Mouse (Mus musculus) embryo, embryonic 11 days (tissue): ENCODE measurements around the gene Atrx.
"Not testable (repeated sequence)": the region's sequence is repeated elsewhere in the genome, so short reads cannot be mapped to it uniquely, and the experiment has no call there.

Source experiments
- DNase-seq: peaks from one replicate; pipeline ENCODE4 v3.0.0-alpha.2; 2015

The Atrx gene

DNA sequence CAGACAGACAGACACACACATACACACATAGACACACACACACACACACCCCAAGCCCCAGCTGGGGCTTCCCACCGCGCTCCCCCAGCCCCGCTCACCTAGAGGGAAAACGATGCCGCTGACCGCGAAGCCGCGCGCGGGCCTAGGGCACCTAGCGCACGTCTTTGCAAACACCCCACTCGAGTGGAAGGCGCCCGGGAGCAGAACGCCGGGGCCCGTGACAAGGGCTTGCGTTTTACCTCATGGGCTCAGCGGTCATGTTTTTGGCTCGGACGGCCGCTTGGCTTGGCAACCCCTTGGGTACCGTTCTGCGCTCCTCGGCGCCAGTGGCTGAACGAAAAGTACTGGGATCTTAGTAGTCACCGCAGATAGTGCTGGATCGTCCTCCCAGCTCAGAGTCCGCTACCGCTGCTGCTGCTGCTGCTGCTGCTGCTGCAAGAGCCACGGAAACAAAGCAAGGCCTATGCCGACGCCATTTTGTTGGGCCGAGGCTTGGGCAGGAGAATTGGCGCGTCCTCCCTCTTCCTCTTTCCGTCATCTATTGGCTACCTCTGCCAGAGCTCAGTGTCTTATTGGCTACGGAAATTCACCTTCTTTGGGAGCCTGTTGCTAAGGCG lies at the start of gene Atrx:
Gene Atrx, minus strand, starts transcription at position 543 of the 617 bp plus-strand sequence.
- peak; percentile 84 for DNase-seq

DNA sequence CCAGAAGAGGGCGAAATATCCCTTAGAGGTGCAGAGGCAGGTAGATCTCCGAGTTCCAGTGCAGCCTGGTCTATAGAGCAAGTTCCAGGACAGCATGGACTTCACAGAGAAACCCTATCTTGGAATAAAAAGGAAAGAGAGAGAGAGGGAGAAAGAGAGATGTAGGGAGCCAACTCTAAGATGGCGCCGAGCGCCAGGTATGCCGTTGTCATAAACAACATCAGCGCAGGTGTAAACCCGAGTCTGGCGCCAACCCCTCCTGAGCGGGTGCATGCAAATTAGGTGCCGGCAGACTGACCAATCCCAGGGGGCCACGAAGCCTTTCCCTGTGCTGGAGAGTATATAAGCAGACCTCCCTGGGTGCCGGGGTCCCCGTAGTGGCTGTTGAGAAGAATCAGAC lies 27.9 kb upstream of the Atrx start:
- DNase-seq, result not testable (repeated sequence)

DNA sequence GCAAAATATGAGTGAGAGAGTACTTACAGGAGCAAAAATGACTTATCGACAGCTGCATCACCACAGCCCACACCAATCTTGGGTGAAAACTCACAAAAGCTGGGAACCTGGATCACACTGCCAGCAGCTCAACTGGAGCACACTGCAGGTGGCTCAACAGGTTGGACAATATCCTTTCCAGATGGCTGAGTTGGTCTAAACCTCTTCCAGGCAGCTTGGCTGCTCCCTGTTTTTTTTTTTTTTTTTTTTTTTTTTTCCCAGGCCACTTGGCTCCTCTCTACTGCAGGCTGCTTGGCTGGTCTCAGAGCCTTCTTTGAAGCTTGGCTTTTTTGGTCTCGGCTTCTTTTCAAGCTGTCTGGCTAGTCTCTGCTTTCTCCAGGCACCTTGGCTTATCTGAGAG lies 24.8 kb upstream of the Atrx start:
- no peak for DNase-seq

DNA sequence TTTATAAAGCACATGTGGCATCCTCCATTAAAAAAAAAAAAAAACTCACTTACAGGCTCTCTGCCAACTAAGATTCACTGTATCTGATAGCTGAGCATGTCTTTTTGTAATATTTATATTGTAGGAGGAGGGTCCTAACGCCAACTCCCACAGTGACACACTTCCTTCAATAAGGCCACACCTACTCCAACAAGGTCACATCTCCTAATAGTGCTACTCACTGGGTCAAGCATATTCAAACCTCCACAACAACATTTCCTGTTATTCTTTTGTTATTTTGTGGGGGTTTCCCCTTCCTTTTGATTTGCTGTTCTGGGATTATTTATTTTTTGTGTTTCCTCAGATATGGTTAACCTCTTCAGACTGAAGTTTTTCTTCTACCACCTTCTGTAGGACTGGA lies 17.2 kb upstream of the Atrx start:
- no peak for DNase-seq

DNA sequence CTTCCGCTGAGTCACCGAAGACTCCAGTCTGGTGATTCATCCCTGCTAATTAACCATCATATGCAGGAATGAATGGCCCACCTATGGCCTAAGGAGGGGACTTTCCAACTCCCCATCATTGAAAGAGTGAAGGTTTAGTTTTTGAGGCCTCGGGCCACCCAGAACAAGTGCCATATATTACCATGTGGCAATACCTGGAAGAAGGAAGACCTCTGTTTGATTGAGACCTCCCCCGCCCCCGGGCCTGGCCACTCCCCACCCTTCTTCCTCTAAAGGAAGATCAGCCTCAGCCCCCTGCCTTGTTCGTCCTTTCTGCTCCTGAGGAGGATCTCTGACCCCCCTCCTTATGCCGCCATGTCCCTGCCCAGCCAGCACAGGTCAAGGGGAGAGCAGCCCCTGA lies 10.0 kb upstream of the Atrx start:
- no peak for DNase-seq

DNA sequence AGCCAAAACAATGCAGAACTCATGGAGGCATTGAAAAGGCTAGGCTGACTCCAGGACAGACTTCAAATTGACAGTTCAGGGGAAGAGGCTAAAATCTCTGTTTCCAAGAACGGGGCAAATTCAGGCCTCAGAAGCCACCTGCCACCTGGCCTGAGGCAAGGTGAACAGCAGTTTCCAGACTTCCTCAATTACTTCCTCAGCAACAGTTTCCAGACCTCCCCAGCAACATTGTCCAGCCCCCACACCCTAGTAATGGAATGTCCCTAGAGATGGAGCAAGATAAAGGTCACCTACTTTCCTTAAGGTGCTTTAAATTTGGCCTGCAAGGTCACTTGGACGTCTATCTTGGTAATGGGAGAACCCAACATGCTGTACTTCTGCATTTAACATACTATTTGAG lies 8.5 kb upstream of the Atrx start:
- DNase-seq, result no peak

DNA sequence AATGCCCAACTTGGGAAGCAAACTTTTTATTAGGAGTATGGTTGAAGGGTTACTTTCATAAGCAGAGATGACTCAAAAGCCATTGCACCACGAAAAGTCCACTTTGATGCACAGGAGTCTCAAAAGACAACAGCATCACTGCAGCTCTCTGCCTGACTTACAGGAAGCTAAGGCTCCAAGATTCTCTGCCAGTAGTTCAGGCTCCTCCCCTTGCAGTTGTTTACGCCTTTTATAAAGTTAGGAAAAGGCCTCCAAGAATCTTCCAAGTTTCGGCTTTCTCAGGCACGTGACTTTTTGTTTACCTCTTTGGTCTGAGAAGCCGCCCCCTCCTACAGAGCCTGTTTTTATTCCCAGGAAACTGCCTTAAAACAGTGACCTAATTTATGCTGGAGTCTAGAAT lies 5.1 kb upstream of the Atrx start:
- DNase-seq, result no peak

DNA sequence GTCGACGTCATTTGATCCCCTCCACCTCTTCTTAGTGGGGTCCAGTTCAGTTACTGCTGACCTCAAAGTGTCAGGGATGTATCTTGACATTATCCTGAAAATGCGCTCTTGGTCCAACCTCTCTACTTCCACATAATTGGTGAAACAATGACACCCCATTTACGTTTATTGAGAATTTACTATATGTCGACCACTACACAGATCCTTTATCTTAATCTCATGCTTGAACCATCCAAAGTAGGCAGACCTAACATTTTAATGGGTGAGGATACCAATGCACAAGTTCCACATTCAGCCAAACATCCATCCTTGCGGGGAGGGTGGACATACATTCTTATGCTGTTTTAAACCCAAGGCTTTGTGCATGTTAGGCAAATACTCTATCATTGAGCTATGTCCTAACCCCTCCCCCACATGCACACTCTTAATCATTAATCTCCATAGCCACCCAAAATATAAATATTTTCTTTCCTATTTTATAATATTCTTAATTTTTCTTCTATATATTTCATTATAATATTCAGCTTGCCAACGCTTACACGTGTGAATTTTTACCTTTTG lies 355 bp upstream of the Atrx start:
- no peak for DNase-seq

DNA sequence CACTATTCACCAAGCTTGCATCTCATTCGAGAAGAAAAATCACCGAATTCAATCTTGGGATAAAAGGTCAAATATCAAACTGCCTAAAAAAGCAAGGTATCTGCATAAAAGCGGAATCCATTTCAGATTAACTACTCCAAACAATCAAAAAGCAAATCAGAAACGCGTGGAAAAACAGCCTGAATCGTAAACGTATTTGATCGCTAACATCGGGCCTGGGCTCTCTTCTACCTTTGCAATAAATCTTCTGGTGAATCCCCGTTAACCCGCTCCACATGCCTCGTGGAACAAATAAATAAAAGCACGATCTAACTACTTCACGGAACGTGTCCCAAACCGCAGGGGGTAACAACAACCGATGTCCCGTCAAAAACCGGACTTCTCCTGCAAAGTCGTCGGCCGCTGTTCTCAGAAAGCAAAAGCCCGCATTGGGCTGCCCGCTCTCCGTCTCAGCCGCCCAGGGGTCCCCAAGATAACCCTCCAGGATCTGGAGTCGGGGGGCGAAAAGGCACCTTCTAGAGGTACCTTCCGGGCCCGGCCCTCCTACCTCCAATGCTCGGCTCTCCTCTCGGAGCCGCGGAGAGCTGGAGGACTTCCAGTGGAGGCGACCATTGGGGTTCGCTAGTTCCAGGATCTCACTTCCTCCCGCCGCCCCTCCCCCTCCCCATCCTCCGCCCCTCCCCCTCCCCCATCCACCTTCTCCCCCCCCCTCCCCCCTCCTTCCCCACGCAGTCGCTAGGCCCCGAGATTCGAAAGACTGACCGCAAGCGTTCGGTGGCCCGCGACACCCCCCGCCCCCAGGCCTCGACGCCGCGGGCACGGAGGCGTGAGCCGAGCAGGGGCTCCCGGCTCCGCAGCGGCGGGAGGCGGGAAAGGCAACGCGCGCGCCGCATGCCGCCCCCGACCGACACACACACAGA lies 1.0 kb downstream of the Atrx start:
- peak; percentile 61 for DNase-seq

DNA sequence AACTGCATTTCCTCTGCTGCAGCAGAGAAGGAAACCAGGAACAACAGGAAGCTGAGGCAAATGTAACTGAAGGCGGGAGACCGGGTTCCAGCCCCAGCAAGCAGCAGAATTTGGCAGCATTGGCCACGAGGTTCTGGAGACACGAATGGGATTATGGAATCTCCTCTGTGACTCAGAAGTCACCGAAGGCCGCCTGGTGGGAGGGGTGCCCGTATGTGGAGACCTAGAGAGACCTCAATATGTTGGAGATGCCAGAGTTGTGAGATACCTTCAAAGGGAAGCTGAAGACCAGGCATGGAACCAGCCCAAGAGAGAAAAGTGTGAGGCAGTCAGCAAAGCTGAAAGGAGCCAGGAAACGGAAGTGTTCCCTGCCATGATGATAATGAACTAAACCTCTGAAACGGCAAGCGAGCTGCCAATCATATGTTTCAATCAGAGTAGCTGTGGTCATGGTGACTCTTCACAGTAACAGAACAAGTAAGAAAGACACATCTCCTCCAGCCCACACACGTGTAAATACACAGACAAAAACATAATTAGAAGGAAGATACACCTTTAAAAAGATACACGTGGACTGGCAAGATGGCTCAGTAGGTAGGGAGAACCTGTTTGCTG lies 3.0 kb downstream of the Atrx start:
- no peak for DNase-seq

DNA sequence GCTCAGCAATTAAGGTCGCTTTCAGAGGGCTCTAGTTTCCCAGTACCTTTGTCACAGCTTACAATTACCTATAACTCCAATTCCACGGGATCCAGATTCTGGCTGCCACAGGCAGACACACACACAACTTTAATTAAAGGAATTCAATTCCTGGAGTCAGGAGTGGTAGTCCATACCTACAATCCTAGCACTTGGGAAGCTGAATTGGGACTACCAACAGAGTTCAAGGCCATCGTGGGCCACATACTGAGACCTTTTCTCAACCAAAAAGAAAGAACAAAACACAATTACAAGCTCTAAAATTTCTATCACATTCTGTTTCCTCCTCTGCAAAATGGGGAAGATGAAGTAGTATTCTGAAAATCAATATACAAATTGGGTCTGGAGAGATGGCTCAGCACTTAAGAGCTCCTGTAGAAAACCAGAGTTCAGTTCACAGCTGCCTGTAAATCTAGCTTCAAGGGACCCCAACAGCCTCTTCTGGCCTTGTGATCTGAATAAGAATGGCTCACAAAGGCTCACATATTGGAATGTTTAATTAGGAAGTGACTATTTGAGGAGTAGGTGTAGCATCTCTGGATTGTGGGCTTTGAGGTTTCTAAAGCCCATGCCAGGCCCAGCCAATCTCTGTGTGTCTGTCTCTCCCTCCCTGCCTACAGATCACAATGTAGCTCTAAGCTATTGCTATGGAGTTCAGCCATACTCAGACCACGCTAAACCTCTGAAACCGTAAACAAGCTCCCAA lies 4.7 kb downstream of the Atrx start:
- DNase-seq, result no peak

DNA sequence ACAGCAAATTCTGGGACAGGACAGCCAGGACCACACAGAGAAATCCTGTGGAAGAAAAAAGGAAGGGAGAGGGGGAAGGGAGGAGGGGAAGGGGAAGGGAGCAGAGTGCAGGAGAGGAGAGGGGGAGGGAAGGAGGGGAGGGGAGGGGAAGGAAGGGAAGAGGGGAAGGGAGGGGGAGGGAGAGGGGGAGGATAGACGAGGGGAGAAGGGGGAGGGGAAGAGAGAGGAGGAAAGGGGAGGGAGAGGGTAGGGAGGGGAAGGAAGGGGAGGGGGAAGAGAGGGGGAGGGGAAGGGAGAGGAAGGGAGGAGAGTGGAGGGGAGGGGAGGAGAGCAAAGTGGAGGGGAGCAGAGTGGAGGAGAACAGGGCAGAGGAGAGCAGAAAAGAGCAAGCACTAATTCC lies 5.3 kb downstream of the Atrx start:
- DNase-seq, result no peak

DNA sequence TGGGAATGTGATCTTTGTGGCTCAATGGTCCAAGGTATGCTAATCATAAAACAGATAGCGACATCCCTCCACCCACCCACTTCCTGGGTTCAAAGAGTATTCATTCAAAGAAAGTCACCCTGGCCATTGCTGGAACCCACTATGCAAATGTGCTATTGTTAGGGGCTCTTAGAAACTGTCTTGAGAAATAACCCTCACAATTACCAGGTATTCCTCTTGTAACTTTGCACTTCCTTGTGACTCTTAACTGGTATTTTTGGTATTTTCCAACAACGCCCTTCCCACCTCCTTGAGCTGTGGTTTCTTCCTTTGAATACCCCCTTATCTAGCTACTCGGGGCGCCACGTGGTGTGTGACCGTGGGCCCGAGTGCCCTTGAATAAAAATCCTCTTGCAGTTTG lies 6.2 kb downstream of the Atrx start:
- not testable (repeated sequence) for DNase-seq

DNA sequence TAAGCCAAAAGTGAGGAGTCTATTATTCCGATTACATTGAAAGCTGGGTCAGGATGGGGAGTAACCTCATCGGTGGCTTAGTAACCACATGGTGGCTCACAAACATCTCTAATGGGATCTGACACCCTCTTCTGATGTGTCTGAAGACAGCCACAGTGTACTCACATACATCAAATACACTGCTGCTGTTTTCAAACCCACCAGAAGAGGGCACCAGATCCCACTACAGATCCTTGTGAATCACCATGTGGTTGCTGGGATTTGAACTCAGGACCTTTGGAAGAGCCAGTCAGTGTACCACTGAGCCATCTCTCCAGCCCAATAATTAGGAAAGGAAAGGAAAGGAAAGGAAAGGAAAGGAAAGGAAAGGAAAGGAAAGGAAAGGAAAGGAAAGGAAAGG lies 7.8 kb downstream of the Atrx start:
- no peak for DNase-seq

DNA sequence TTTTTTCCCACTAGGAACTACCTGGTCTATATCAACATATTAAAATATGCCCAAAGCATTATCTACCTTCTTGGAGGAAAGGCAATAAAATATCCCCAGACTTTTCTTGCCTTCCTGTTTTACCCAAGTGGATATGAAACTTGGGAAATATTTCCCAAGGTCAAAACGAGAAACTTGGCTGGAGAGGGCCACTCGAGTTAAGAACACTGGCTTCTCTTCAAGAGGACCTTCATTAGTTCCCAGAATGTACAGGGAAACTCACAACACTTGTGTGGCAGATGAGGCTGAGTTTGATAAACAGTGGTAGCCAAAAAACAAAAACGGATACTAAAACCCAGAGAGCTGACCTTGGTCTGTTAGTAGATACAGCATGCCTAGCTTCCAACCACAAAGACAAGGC lies 17.5 kb downstream of the Atrx start:
- no peak for DNase-seq

DNA sequence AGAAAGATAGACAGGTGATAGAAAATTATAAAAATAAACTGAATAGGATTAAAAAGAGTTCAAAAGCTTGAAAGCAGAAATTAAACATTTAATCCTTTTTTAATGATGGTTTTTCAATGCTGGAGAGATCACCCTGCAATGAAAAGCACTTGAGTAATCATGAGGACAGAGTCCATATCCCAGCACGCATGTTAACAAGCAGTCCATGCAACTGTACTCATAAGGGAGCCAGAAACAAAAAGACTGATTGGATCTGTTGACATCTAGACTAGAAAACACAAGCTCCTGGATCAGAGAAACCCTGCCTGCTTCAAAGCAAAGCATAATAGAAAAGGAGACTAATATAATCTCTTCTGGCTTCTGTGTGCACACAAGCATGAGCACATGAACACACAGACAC lies 27.6 kb downstream of the Atrx start:
- DNase-seq, result no peak

DNA sequence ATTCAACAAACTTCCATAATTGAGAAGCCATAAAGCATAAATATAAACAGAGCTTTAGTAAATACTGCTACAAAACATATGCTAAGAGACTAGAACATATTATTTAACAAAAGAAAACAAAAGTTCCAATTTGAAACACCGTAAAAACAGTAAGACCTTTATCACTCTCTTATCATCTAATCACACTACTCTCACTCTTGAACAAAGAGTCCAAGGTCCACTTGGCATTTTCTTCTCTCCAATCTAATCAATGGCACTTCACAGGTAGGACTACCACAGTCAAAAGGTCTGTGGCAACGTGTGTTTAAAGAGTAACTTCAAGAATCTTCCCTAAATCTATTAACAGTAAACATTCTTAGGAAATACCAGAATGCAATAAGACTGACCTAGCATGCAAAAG lies 42.3 kb downstream of the Atrx start:
- no peak for DNase-seq

DNA sequence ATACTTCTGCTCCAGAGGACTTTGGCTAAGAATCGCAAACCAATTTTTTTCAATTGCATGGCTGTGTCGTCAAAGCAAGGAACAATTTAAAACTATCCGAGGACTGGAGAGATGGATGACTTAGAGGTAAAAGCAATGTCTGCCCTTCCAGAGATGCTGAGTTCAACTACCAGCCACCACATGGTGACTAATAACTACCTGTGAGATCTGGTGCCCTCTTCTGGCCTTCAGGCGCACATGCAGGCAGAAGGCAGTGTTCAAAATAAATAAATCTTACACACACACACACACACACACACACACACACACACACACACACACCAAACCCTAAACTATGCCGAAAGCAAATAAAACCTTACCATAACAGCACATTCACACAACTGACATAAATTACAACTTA lies 64.8 kb downstream of the Atrx start:
- DNase-seq, result peak; percentile 4

DNA sequence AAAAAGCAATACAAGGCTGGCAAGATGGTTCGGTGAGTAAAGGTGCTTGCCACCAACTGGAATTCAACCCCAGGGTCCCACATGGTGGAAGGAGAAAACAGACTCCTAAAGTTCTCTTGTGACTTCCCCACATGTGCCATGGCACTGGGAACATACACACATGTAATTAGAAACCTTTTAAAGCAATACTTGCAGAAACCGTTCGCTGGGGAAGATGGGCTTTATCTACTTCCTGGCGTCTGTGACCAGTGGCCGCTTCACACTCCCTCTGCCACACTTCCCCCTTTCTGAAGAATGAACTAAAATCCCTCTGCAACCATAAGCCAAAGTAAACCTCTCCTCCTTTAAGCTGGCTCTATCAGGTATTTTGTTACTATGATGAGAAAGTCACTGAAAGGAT lies 104.7 kb downstream of the Atrx start:
- no peak for DNase-seq

DNA sequence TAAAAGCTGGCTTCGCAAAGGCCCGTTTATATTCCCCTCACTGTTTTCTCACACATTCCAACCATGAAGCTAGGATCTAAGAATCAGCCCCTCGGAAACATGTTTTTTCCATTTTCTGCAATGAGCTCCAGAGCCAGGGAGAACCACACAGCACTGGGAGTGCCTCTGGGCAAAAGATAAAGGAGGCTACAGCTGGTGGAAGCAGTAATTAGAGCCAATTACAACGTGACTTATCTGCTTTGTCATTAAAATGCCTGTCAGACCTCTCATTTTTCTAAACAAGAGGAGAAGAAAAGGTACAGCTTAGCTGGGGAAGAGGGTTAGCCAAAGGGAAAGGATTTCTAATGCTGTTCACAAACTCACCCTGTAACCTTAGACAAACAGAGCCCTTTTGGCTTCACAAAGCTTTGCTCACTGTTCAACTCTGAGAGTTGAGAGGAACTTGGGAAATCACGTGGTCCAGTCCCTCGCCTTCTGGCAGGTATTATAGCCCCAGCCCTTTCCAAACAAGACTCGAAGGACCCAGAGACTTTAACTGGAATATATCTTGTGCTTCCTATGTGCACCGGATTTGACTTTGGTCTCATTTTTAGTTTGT lies 134.3 kb downstream of the Atrx start:
- DNase-seq, result peak; percentile 6

DNA sequence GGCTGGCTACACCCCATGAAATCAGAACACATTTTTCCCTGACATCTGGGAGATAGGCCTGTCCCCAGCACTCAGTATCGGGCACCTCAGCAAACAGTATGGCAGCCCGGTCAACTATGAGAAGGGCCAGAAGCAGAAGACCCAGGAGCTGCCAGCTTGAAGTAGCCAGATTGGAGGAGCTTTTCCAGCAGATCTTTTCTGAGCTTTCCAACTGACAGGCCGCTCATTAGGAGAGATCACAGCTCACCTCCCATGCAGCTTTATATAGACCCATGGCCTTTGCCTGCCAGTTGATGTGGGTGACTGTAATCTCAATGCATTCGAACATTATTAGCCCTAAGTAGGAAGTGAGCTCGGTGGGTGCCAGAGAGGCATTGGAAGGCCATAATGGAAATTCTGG lies 155.9 kb downstream of the Atrx start:
- DNase-seq, result no peak

DNA sequence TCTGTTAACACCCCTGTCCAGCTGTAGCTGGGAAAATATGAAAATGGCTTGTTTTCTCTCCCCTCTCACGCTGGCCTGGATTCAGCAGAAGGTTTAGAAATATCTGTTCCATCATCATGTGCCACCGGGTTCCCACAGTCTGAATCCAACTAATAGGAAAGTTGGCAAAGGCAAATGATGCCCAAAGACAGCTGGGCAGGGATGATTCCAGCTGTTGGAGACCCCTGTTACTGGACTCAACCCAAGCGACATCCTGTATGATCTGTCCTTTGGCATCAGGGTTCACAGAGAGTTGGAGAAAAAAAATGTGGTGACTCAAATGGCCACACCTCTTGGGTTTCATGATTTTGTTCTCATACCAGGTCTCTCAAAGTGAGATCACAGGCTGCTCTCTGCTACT lies 161.3 kb downstream of the Atrx start:
- DNase-seq, result no peak
